Comparison of ENCODE assay signal across 10 mouse cellular contexts in genomic region chr10:78756021-78756420, GRCm38 (mm10). TPM values are rescaled to one million over a fixed set of nuclear protein-coding genes. Genes with fewer than 3 reads are reported as not detected.
DNase-seq lines count a peak whose midpoint lies in the region; ATAC-seq and TF ChIP-seq lines count a peak whose summit lies in the region.
"Had no signal": no experiment of that assay in that cellular context is flagged by ENCODE, and none has a peak within 500 bp of the region (broad histone marks: within the 10 kb centered on the region; RNA-seq: fewer than 3 reads in every experiment).

No protein-coding gene starts in this region.

- H3K4me1 ChIP-seq in forebrain, embryonic 10.5 days: peaks cover 13% of the 10 kb centered on the region
- H3K4me1 ChIP-seq in forebrain, embryonic 12.5 days: peaks cover 8% of the 10 kb centered on the region; the same call in 1 of the 2 replicates
- H3K4me1 ChIP-seq in embryonic fibroblast, embryonic 13.5 days (ENCODE audit: control insufficient read depth, insufficient read depth, low read length): peaks cover 8% of the 10 kb centered on the region
- H3K4me1 ChIP-seq in lung, postnatal 0 days (ENCODE audit: insufficient read depth, low read depth, low read length): peaks cover 2% of the 10 kb centered on the region; the same call in 1 of the 2 replicates

- H3K4me3 ChIP-seq in forebrain, embryonic 10.5 days: no peak overlapping the region
- no peak overlapping the region for H3K4me3 ChIP-seq in forebrain, embryonic 12.5 days (replicated peaks)
- H3K4me3 ChIP-seq in embryonic fibroblast, embryonic 13.5 days (ENCODE audit: insufficient read depth, low read length): no peak overlapping the region
- no peak overlapping the region for H3K4me3 ChIP-seq in lung, postnatal 0 days (ENCODE audit: low read depth, low read length)
- H3K4me3 ChIP-seq: limb, embryonic 13.5 days had no signal

- peaks cover 12% of the 10 kb centered on the region for H3K27me3 ChIP-seq in forebrain, embryonic 10.5 days (ENCODE audit: poor library complexity, severe bottlenecking)
- 0 out of 2 replicates have a peak, but pooled peaks cover 3% of the 10 kb centered on the region for H3K27me3 ChIP-seq in forebrain, embryonic 12.5 days
- H3K27me3 ChIP-seq in lung, postnatal 0 days (replicated peaks; ENCODE audit: insufficient read depth, low read length): no peaks in the 10 kb centered on the region

- WGBS in forebrain, embryonic 10.5 days: 40% methylated on average over 6 of the region's 6 CpGs
- 33% methylated on average over 6 of the region's 6 CpGs for WGBS in forebrain, embryonic 12.5 days
- WGBS in lung, postnatal 0 days: 29% methylated on average over 6 of the region's 6 CpGs

- TF ChIP-seq EP300 in lung, postnatal 0 days (IDR thresholded peaks at IDR 0.05): no peak

- peak; percentile 64 for DNase-seq in forebrain, embryonic 10.5 days (ENCODE audit: extremely low spot score, low spot score)
- DNase-seq in 416B (ENCODE audit: low read depth): peak; percentile 40
- DNase-seq in adrenal gland, postnatal 4 days (ENCODE audit: low spot score in 2 of 2): peak; percentile 30 to 51
- peak; percentile 52 to 86 for DNase-seq in kidney, postnatal 36 days
- peak; percentile 75 for DNase-seq in lung, postnatal 0 days (ENCODE audit: low spot score)
- peak; percentile 62 for DNase-seq in telencephalon, adult 2 months (ENCODE audit: low read depth, low spot score)

- no peaks in the 10 kb centered on the region for H3K36me3 ChIP-seq in forebrain, embryonic 10.5 days (replicated peaks)
- no peaks in the 10 kb centered on the region for H3K36me3 ChIP-seq in forebrain, embryonic 12.5 days (replicated peaks)
- no peaks in the 10 kb centered on the region for H3K36me3 ChIP-seq in lung, postnatal 0 days (ENCODE audit: insufficient read depth, low read length)
- H3K36me3 ChIP-seq: limb, embryonic 13.5 days had no signal

- no peaks in the 10 kb centered on the region; the same call in 1 of the 2 replicates for H3K9me3 ChIP-seq in forebrain, embryonic 10.5 days
- no peaks in the 10 kb centered on the region for H3K9me3 ChIP-seq in forebrain, embryonic 12.5 days
- H3K9me3 ChIP-seq in lung, postnatal 0 days (ENCODE audit: low read length): no peaks in the 10 kb centered on the region
- H3K9me3 ChIP-seq: limb, embryonic 13.5 days had no signal

- TF ChIP-seq CTCF in embryonic fibroblast, embryonic 13.5 days (IDR thresholded peaks at IDR 0.05; ENCODE audit: borderline replicate concordance, insufficient read depth, low read length): peak; percentile 83
- TF ChIP-seq CTCF in lung, postnatal 0 days (IDR thresholded peaks at IDR 0.05): peak; percentile 91

- ATAC-seq in forebrain, embryonic 12.5 days (ENCODE audit: low FRiP score): no peak
- ATAC-seq in lung, postnatal 0 days: no peak

- H3K9ac ChIP-seq in forebrain, embryonic 12.5 days: no peak overlapping the region
- H3K9ac ChIP-seq in lung, postnatal 0 days (replicated peaks; ENCODE audit: low read depth): no peak overlapping the region
- H3K9ac ChIP-seq: limb, embryonic 13.5 days had no signal

- no peak overlapping the region for H3K4me2 ChIP-seq in forebrain, embryonic 12.5 days
- no peak overlapping the region for H3K4me2 ChIP-seq in lung, postnatal 0 days (replicated peaks; ENCODE audit: low read depth, low read length)
- H3K4me2 ChIP-seq: limb, embryonic 13.5 days had no signal

- H3K27ac ChIP-seq in forebrain, embryonic 10.5 days: no peak overlapping the region
- no peak overlapping the region for H3K27ac ChIP-seq in forebrain, embryonic 12.5 days
- peak overlapping the region; percentile 32; the same call in 1 of the 2 replicates for H3K27ac ChIP-seq in embryonic fibroblast, embryonic 13.5 days (ENCODE audit: insufficient read depth, low read length)
- H3K27ac ChIP-seq in lung, postnatal 0 days (ENCODE audit: low read length): no peak overlapping the region
- H3K27ac ChIP-seq: limb, embryonic 13.5 days had no signal

- no peak for TF ChIP-seq POLR2A in embryonic fibroblast, embryonic 13.5 days (IDR thresholded peaks at IDR 0.05; ENCODE audit: low read depth, low read length)

RNA-seq across cellular contexts. Expression of gene Ccdc105, which starts 3.2 kb away (rescaled TPM):
- polyA plus RNA-seq in forebrain, embryonic 10.5 days (2016; fragmentation: Nextera tagmentation; extraction: Ambion mirVana): 0.15 and 0.19 TPM in 2 replicates
- polyA plus RNA-seq in forebrain, embryonic 12.5 days (2016; fragmentation: Nextera tagmentation; extraction: Ambion mirVana): 0.13 and 0.44 TPM in 2 replicates
- total RNA-seq in adrenal gland, postnatal 4 days (2021): not detected
- polyA plus RNA-seq in embryonic fibroblast, embryonic 13.5 days (2011; ENCODE audit: insufficient read length, low read depth, missing spikeins): not detected in 2 replicates
- polyA plus RNA-seq in lung, postnatal 0 days (2015; fragmentation: Nextera tagmentation; extraction: Ambion mirVana): not detected in 2 replicates
- polyA plus RNA-seq: stomach, embryonic 14.5 days had no signal

RNA-seq across cellular contexts. Expression of gene Slc1a6, which starts 24.3 kb away (rescaled TPM):
- 1.5 and 1.9 TPM in 2 replicates for polyA plus RNA-seq in forebrain, embryonic 10.5 days (2016; fragmentation: Nextera tagmentation; extraction: Ambion mirVana)
- polyA plus RNA-seq in forebrain, embryonic 12.5 days (2016; fragmentation: Nextera tagmentation; extraction: Ambion mirVana): 1.7 and 1.8 TPM in 2 replicates
- under 1 TPM; 0.48 to 0.53 TPM for total RNA-seq in adrenal gland, postnatal 4 days (2021)
- 20.8 and 29.1 TPM in 2 replicates for polyA plus RNA-seq in embryonic fibroblast, embryonic 13.5 days (2011; ENCODE audit: insufficient read length, low read depth, missing spikeins)
- 0.36 and 0.41 TPM in 2 replicates for polyA plus RNA-seq in lung, postnatal 0 days (2015; fragmentation: Nextera tagmentation; extraction: Ambion mirVana)

RNA-seq across cellular contexts. Expression of gene Casp14, which starts 37.9 kb away (rescaled TPM):
- polyA plus RNA-seq in forebrain, embryonic 10.5 days (2016; fragmentation: Nextera tagmentation; extraction: Ambion mirVana): not detected in 2 replicates
- not detected in 2 replicates for polyA plus RNA-seq in forebrain, embryonic 12.5 days (2016; fragmentation: Nextera tagmentation; extraction: Ambion mirVana)
- total RNA-seq in adrenal gland, postnatal 4 days (2021): not detected
- 0.35 and 0.63 TPM in 2 replicates for polyA plus RNA-seq in embryonic fibroblast, embryonic 13.5 days (2011; ENCODE audit: insufficient read length, low read depth, missing spikeins)
- not detected in 2 replicates for polyA plus RNA-seq in lung, postnatal 0 days (2015; fragmentation: Nextera tagmentation; extraction: Ambion mirVana)
